Mouse (Mus musculus): ENCODE data around the gene Rbm47.

- no peak for TF ChIP-seq CTCF (IDR thresholded peaks at IDR 0.05)
- TF ChIP-seq POLR2A (IDR thresholded peaks at IDR 0.05; ENCODE audit: insufficient read depth, low read depth, low read length): no peak
- no peak for TF ChIP-seq EP300 (IDR thresholded peaks at IDR 0.05; ENCODE audit: insufficient read depth, low read depth, low read length)
Measured at GRCm38 (mm10) chr5:66114751-66115150, 58.2 kb downstream of the Rbm47 start.

Measured in heart, adult 2 months (tissue).